In the genomic region with DNA sequence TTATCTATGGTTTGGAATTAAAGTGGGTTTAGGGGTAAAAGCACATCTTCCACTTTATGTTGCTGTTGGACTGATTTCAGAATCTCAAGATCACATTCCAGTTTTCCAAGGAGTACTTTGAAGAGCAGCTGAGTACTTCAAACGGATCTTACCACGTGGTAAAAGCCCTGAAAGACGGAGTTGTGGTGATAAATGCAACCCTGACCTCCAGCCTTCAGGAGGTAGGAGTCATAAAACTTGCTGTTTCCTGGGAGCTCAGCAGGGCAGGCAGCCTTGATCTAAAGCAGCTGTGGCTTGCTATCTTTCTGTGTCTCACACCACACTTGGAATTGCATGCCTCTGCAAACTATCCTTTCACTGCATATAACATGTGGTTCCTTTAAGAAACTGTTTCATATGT, we compare ENCODE assay signal across 17 mouse cellular contexts. TPM values are rescaled to one million over a fixed set of nuclear protein-coding genes. Genes with fewer than 3 reads are reported as not detected.
DNase-seq lines count a peak whose midpoint lies in the region; ATAC-seq and TF ChIP-seq lines count a peak whose summit lies in the region.
"Had no signal": no experiment of that assay in that cellular context is flagged by ENCODE, and none has a peak within 500 bp of the region (broad histone marks: within the 10 kb centered on the region; RNA-seq: fewer than 3 reads in every experiment).

No protein-coding gene starts in this region.

- H3K4me3 ChIP-seq in lung, embryonic 15.5 days, result no peak overlapping the region
- no peak overlapping the region for H3K4me3 ChIP-seq in lung, adult 2 months (replicated peaks; ENCODE audit: extremely low read depth, low read depth, low read length)
- H3K4me3 ChIP-seq in stomach, postnatal 0 days (ENCODE audit: low read depth, low read length), result no peak overlapping the region
- no peak overlapping the region for H3K4me3 ChIP-seq in cerebellum, adult 2 months (replicated peaks; ENCODE audit: insufficient read depth, low read depth, low read length)
- H3K4me3 ChIP-seq: embryonic facial prominence, embryonic 15.5 days; neural tube, embryonic 13.5 days had no signal

- no peaks in the 10 kb centered on the region for H3K9me3 ChIP-seq in lung, embryonic 15.5 days
- no peaks in the 10 kb centered on the region for H3K9me3 ChIP-seq in stomach, postnatal 0 days (ENCODE audit: control insufficient read depth, low read length)
- H3K9me3 ChIP-seq: embryonic facial prominence, embryonic 15.5 days; neural tube, embryonic 13.5 days had no signal

- H3K4me2 ChIP-seq in lung, embryonic 15.5 days, result no peak overlapping the region
- H3K4me2 ChIP-seq in stomach, postnatal 0 days (replicated peaks; ENCODE audit: low read depth), result no peak overlapping the region
- H3K4me2 ChIP-seq: embryonic facial prominence, embryonic 15.5 days; neural tube, embryonic 13.5 days had no signal

- no peak for TF ChIP-seq POLR2A in lung, adult 2 months (IDR thresholded peaks at IDR 0.05; ENCODE audit: borderline replicate concordance, extremely low read depth, low read depth, low read length)
- TF ChIP-seq POLR2A in cerebellum, adult 2 months (IDR thresholded peaks at IDR 0.05; ENCODE audit: borderline replicate concordance, insufficient read depth, low read length), result no peak

- TF ChIP-seq CTCF in lung, adult 2 months (IDR thresholded peaks at IDR 0.05; ENCODE audit: insufficient read depth, low read length), result no peak
- TF ChIP-seq CTCF in stomach, postnatal 0 days (IDR thresholded peaks at IDR 0.05; ENCODE audit: low read depth), result no peak
- TF ChIP-seq CTCF in cerebellum, adult 2 months (IDR thresholded peaks at IDR 0.05; ENCODE audit: borderline replicate concordance, insufficient read depth, low read depth, low read length), result no peak

- H3K27ac ChIP-seq in lung, embryonic 15.5 days, result 0 out of 2 replicates have a peak overlapping the region, but pooled peaks have one; percentile 0
- H3K27ac ChIP-seq in stomach, postnatal 0 days (replicated peaks), result no peak overlapping the region
- H3K27ac ChIP-seq in cerebellum, adult 2 months (ENCODE audit: insufficient read depth, low read length), result no peak overlapping the region
- H3K27ac ChIP-seq: embryonic facial prominence, embryonic 15.5 days; liver, embryonic 14.5 days; neural tube, embryonic 13.5 days had no signal

- 11% methylated on average over 3 of the region's 3 CpGs for WGBS in lung, embryonic 15.5 days
- WGBS in lung, adult 2 months, result 38% methylated on average over 3 of the region's 3 CpGs
- 35% methylated on average over 3 of the region's 3 CpGs for WGBS in stomach, postnatal 0 days
- 73% methylated on average over 3 of the region's 3 CpGs for WGBS in cerebellum, adult 2 months

- no peaks in the 10 kb centered on the region for H3K36me3 ChIP-seq in lung, embryonic 15.5 days
- no peaks in the 10 kb centered on the region for H3K36me3 ChIP-seq in stomach, postnatal 0 days (ENCODE audit: control insufficient read depth, insufficient read depth, low read length)
- H3K36me3 ChIP-seq: embryonic facial prominence, embryonic 15.5 days; neural tube, embryonic 13.5 days had no signal

- no peaks in the 10 kb centered on the region for H3K27me3 ChIP-seq in lung, embryonic 15.5 days
- H3K27me3 ChIP-seq in stomach, postnatal 0 days (ENCODE audit: control insufficient read depth, insufficient read depth, low read length), result no peaks in the 10 kb centered on the region
- H3K27me3 ChIP-seq in cerebellum, adult 2 months (ENCODE audit: control insufficient read depth, insufficient read depth, low read length), result no peaks in the 10 kb centered on the region
- H3K27me3 ChIP-seq: embryonic facial prominence, embryonic 15.5 days; neural tube, embryonic 13.5 days; Patski had no signal

- 0 out of 2 replicates have a peak, but pooled peaks cover 5% of the 10 kb centered on the region for H3K4me1 ChIP-seq in lung, embryonic 15.5 days
- H3K4me1 ChIP-seq in lung, adult 2 months (ENCODE audit: control insufficient read depth, insufficient read depth, low read length), result no peaks in the 10 kb centered on the region
- H3K4me1 ChIP-seq in stomach, postnatal 0 days (replicated peaks; ENCODE audit: control insufficient read depth, insufficient read depth), result no peaks in the 10 kb centered on the region
- H3K4me1 ChIP-seq in cerebellum, adult 2 months (ENCODE audit: control insufficient read depth, insufficient read depth, low read length), result no peaks in the 10 kb centered on the region
- H3K4me1 ChIP-seq: embryonic facial prominence, embryonic 15.5 days; neural tube, embryonic 13.5 days had no signal

- peak; percentile 74 for DNase-seq in adrenal gland, adult 8-10 months
- no peak for DNase-seq in adrenal gland, adult 18-20 months (ENCODE audit: low spot score in 2 of 2)
- no peak for DNase-seq in lung, adult 2 months
- DNase-seq in embryo, embryonic 10.5 days (ENCODE audit: low spot score), result peak; percentile 27
- DNase-seq in lung, postnatal 36 days, result peak; percentile 39
- DNase-seq in stomach, postnatal 0 days (ENCODE audit: low spot score), result no peak
- no peak for DNase-seq in cerebellum, adult 2 months
- DNase-seq: cerebellum, postnatal 14 days; gastrocnemius, postnatal 36 days; thymus, postnatal 14 days had no signal

- TF ChIP-seq EP300 in stomach, postnatal 0 days (optimal IDR thresholded peaks at IDR 0.05), result no peak

- H3K9ac ChIP-seq in lung, embryonic 15.5 days, result no peak overlapping the region
- H3K9ac ChIP-seq in stomach, postnatal 0 days (ENCODE audit: low read length), result no peak overlapping the region
- H3K9ac ChIP-seq: embryonic facial prominence, embryonic 15.5 days; liver, embryonic 14.5 days; neural tube, embryonic 13.5 days had no signal

- ATAC-seq in lung, embryonic 15.5 days (ENCODE audit: borderline replicate concordance, extremely low read depth, low FRiP score, low TSS enrichment), result no peak
- no peak for ATAC-seq in stomach, postnatal 0 days (ENCODE audit: low FRiP score, low TSS enrichment)
- ATAC-seq: inflammation-experienced regulatory T-cells, adult 6 months; Patski had no signal

RNA-seq across cellular contexts. Expression of gene Nup210l, which starts 30.6 kb away (rescaled TPM):
- total RNA-seq in adrenal gland, adult 8-10 months (2022), result 1 to 10 TPM in 1 of 4 experiments, under 1 TPM in 3; 0.35 to 1.1 (median 0.54) TPM
- total RNA-seq in adrenal gland, adult 18-20 months (2021), result under 1 TPM; 0.48 to 0.53 TPM
- 0.37 and 0.40 TPM in 2 replicates for polyA plus RNA-seq in lung, embryonic 15.5 days (2015; fragmentation: Nextera tagmentation; extraction: Ambion mirVana)
- polyA plus RNA-seq in lung, adult 2 months (2012; rRNA removed), result 0.40 and 0.58 TPM in 2 replicates
- 0.05 and 0.06 TPM in 2 replicates for polyA plus RNA-seq in stomach, postnatal 0 days (2015; fragmentation: Nextera tagmentation; extraction: Ambion mirVana)
- 0.16 and 0.27 TPM in 2 replicates for polyA plus RNA-seq in cerebellum, adult 2 months (2012; rRNA removed)
- total RNA-seq: megakaryocyte-erythroid progenitor cell, adult 5-6 weeks had no signal

Comparison
In these comparisons a context has a peak if more than half of its experiments do, and no peak if none do; other contexts are left out.
1. DNase-seq: peak in adrenal gland, adult 8-10 months (single experiment), embryo, embryonic 10.5 days (single experiment) and lung, postnatal 36 days (single experiment); none in adrenal gland, adult 18-20 months (0 of 2), lung, adult 2 months (single experiment), stomach, postnatal 0 days (single experiment) and cerebellum, adult 2 months (0 of 2).